Mouse (Mus musculus) lung, postnatal 0 days (tissue): ENCODE measurements around the gene Srebf2. TPM values are rescaled to one million over a fixed set of nuclear protein-coding genes. Genes with fewer than 3 reads are reported as not detected.

ENCODE experiments used
- ATAC-seq: fragments of 200-750 bp; cut with Nextera tagmentation; 2 replicates; pipeline ENCODE4 v1.8.0; 2017; ENCODE audit warnings: moderate library complexity
- DNase-seq: peaks from one replicate; pipeline ENCODE4 v3.0.0-alpha.2; 2016; ENCODE audit warnings: low spot score
- H3K27ac ChIP-seq: fragments of 300-500 bp; sonication (generic); 2 replicates; pipeline ENCODE4 v1.5.1; 2014; ENCODE audit warnings: antibody characterized with exemption, mild to moderate bottlenecking, low read length, mixed read lengths
- H3K27me3 ChIP-seq: fragments of 300-500 bp; sonication (generic); replicated peaks from 2 replicates; pipeline ENCODE4 v1.6.1; 2014; ENCODE audit warnings: low read length, mixed read lengths; ENCODE audit not compliant: insufficient read depth
- H3K36me3 ChIP-seq: fragments of 300-500 bp; sonication (generic); 2 replicates; pipeline ENCODE4 v1.6.1; 2014; ENCODE audit warnings: low read length, mixed read lengths; ENCODE audit not compliant: insufficient read depth
- H3K4me1 ChIP-seq: fragments of 300-500 bp; sonication (generic); 2 replicates; pipeline ENCODE4 v1.6.1; 2014; ENCODE audit warnings: antibody characterized with exemption, low read depth, low read length, mixed read lengths; ENCODE audit not compliant: insufficient read depth
- H3K4me2 ChIP-seq: fragments of 300-500 bp; sonication (generic); replicated peaks from 2 replicates; pipeline ENCODE4 v1.6.1; 2014; ENCODE audit warnings: low read depth, mild to moderate bottlenecking, low read length, moderate library complexity, mixed read lengths
- H3K4me3 ChIP-seq: fragments of 300-500 bp; sonication (generic); 2 replicates; pipeline ENCODE4 v1.5.1; 2014; ENCODE audit warnings: low read depth, low read length
- H3K9ac ChIP-seq: fragments of 300-500 bp; sonication (generic); replicated peaks from 2 replicates; pipeline ENCODE4 v1.6.1; 2014; ENCODE audit warnings: low read depth, mild to moderate bottlenecking
- H3K9me3 ChIP-seq: fragments of 300-500 bp; sonication (generic); 2 replicates; pipeline ENCODE4 v1.6.1; 2016; ENCODE audit warnings: low read length, mixed read lengths
- CTCF ChIP-seq: IDR thresholded peaks from 2 replicates; pipeline ENCODE4 v1.5.1; 2016; ENCODE audit warnings: antibody characterized with exemption, mild to moderate bottlenecking
- EP300 ChIP-seq: IDR thresholded peaks from 2 replicates; pipeline ENCODE4 v1.6.1; 2016; ENCODE audit warnings: antibody characterized with exemption, mild to moderate bottlenecking, control low read depth
- WGBS: fragments of 180-500 bp; shearing (Covaris S2); extraction: QIAGEN DNeasy Blood & Tissue Kit; methylation state at CpG from one replicate; pipeline ENCODE4 v1.1.7; 2014; 5-methylcytosine and 5-hydroxymethylcytosine counted together
- polyA plus RNA-seq: library from polyadenylated mRNA; unstranded; fragments of >200 nt; fragmentation: Nextera tagmentation; extraction: Ambion mirVana; gene quantifications from 2 replicates; pipeline ENCODE4 v1.2.1, GENCODE M21; 2015

Srebf2 gene
- polyA plus RNA-seq, 1 experiment from 2014 or later: 115 TPM

DNA sequence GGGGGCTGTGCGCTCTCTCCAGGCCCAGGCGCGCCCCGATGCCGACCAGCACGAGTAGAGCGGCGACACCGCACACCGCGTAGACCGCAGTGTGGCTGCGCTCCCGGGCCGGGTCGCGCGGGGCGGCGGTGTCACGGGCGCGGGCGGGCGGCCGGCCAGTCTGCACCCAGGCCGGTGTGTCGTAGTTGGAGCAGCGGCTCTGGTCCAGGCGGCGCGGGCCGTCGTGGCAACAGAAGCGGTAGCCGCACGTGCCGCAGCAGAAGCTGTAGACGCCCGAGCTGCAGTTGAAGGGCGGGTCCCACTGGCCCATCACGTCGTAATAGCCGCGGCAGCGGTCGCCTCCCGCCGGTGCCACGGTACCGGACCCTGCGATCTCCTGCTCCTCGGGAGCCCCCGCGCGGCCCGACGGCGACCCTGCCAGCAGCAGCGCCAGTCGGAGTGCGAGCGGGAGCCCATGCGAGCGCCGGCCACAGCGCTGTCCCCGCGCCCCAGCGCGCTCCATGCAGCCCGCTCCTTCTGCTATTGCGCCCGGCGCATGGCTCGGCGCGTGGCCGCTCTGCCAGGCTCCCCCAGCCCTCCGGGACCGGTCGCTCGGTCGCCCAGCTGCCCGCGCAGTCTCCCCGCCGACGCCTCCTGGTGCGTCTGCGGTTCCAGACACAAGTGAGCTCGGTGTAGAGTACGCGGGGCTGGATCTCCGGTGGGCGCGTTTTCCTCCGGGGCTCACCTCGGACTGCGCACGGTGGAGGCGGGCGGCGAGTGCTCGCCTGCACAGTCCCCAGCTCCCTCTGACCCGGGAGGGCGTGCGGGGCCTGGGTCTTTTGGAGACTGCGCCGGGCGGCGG, 65.2 kb downstream of the Srebf2 start:
- Histone ChIP-seq H3K36me3 (no peaks in the 10 kb centered on the region), H3K4me1 (peaks cover 3% of the 10 kb centered on the region; the same call in 1 of the 2 replicates), H3K27me3 (peaks cover 68% of the 10 kb centered on the region), H3K4me3 (peak overlapping the region; percentile 42), H3K9me3 (no peaks in the 10 kb centered on the region), H3K4me2 (peak overlapping the region; percentile 72), H3K27ac (no peak overlapping the region), H3K9ac (no peak overlapping the region)
- TF ChIP-seq CTCF: peak; percentile 9
- no peak for TF ChIP-seq EP300
- WGBS: 3% methylated on average over 88 of the region's 112 CpGs
- DNase-seq (no peak), ATAC-seq (peak; percentile 42)

GRCm38 (mm10) chr15:82212752-82213063, 65.7 kb downstream of the Srebf2 start, which contains the start of gene Shisa8:
Shisa8 (minus strand) TSS chr15:82212815.
- 6% methylated on average over 17 of the region's 34 CpGs for WGBS
- Histone ChIP-seq H3K4me1 (peaks cover 3% of the 10 kb centered on the region; the same call in 1 of the 2 replicates), H3K27me3 (peaks cover 68% of the 10 kb centered on the region), H3K4me3 (peak within 1 kb of the TSS; percentile 42), H3K27ac (no peak within 1 kb of the TSS), H3K4me2 (peak within 1 kb of the TSS; percentile 72), H3K36me3 (no peaks in the 10 kb centered on the region), H3K9ac (no peak within 1 kb of the TSS), H3K9me3 (no peaks in the 10 kb centered on the region)
- no peak for TF ChIP-seq CTCF
- no peak for TF ChIP-seq EP300
- DNase-seq (no peak), ATAC-seq (peak; percentile 18; the same call in 1 of the 2 replicates)

DNA sequence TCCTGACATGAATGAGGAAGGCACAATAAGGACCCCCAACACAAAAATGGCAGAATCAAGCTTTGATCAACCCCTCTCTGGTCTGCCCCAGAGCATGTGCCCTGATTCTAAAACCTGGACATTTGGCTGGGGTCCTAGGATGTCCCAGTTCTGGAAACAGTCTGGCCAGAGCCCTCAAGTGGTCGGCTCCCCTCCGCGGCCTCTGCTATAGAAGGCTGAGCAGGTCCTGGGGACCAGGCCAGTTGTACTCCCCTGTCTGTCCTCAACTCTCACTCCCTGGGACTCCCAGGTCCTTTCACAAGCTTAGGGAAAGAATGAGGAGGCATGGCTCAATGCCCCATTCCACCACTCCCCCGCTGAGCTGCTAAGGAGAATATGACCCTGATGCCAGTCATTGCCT, 66.2 kb downstream of the Srebf2 start:
- DNase-seq (no peak), ATAC-seq (no peak)
- peaks cover 67% of the 10 kb centered on the region for H3K27me3 ChIP-seq
- no peaks in the 10 kb centered on the region for H3K36me3 ChIP-seq
- H3K27ac ChIP-seq: no peak overlapping the region
- no peak overlapping the region for H3K4me2 ChIP-seq
- H3K9me3 ChIP-seq: no peaks in the 10 kb centered on the region
- H3K9ac ChIP-seq: no peak overlapping the region
- 24% methylated on average over 4 of the region's 4 CpGs for WGBS
- H3K4me1 ChIP-seq: peaks cover 3% of the 10 kb centered on the region; the same call in 1 of the 2 replicates
- TF ChIP-seq EP300 (no peak), CTCF (no peak)
- H3K4me3 ChIP-seq: no peak overlapping the region

DNA sequence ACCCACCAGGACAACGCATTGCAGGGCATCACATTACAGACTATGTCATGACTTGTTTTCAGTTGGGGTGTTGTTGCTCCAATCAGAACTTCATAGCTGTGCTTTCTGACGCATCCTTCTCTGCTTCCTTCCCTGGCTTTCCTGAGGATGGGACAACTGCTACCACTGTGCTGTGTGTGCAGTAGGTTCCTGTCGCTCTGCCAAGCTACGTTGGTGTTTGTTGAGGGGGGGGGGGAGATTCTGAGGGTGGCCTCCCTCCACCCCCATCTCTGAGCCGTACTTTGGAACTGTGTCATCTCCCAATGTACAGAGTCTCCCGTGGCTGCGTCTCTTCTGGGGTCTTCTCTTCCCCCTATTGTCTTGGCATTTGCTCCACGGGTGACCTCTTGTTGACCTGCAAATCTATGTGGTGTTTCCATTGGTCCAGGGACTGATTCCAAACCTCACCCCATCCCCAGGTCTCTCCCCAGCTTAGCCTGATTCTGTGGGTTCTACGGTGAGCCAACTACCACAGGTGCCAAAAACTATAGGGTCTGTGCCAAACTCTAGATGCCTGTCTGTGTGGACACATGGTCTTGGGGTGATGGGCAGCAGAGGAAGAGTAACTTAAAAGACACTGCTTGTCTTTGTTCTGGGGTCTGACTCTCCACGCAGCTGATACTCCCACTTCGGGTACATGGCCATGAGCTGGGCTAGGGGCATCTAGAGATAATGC, 68.5 kb downstream of the Srebf2 start:
- 34% methylated on average over 11 of the region's 11 CpGs for WGBS
- TF ChIP-seq EP300: no peak
- TF ChIP-seq CTCF: no peak

DNA sequence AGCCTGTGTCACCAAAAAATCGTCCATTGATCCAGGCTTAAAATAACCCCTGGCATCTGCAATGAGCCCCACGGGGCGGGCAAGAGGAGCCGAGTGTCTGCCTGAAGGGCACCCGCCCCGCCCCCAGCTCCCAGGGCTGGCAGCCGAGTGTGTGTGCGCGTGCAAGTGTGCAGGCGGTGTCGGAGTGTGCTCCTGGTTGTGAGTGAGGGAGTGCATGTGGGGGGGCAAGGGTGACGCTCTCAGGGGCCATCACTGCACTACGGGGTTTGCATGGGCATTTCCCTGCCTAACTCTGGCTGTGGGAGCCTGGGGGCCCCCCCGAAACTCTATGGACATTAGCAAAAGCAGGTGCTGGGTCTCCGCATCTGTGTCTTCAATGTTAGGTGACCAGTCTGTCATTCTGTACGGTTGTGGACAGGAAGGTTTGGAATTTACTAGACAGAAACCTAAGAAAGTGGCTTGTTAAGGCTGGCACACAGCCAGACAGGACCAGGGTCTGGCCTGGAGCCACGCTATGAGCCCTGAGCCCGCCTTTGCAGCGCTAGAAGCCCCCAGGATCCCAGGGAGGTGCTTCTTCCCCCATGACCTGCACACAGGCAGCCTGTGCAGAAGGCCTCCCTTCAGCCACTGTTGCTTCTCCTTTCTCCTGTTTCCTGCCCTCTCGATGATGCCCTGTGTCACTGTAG, 69.3 kb downstream of the Srebf2 start:
- Histone ChIP-seq H3K27me3 (peaks cover 46% of the 10 kb centered on the region), H3K9ac (no peak overlapping the region), H3K4me1 (peaks cover 3% of the 10 kb centered on the region; the same call in 1 of the 2 replicates), H3K9me3 (no peaks in the 10 kb centered on the region), H3K27ac (no peak overlapping the region), H3K4me2 (no peak overlapping the region), H3K36me3 (no peaks in the 10 kb centered on the region), H3K4me3 (no peak overlapping the region)
- DNase-seq: no peak
- ATAC-seq: no peak
- WGBS: 44% methylated on average over 16 of the region's 20 CpGs
- TF ChIP-seq CTCF (no peak), EP300 (no peak)

More for the DNA sequence above, 68.5 kb downstream of the Srebf2 start:
- Histone ChIP-seq H3K9me3 (no peaks in the 10 kb centered on the region), H3K27ac (no peak overlapping the region), H3K36me3 (no peaks in the 10 kb centered on the region), H3K4me2 (no peak overlapping the region), H3K4me3 (no peak overlapping the region), H3K9ac (no peak overlapping the region), H3K4me1 (peaks cover 3% of the 10 kb centered on the region; the same call in 1 of the 2 replicates), H3K27me3 (peaks cover 54% of the 10 kb centered on the region)
- DNase-seq (no peak), ATAC-seq (no peak)

GRCm38 (mm10) chr15:82217039-82217438, 70.1 kb downstream of the Srebf2 start:
- Histone ChIP-seq H3K27ac (no peak overlapping the region), H3K9ac (no peak overlapping the region), H3K4me2 (no peak overlapping the region), H3K4me1 (no peaks in the 10 kb centered on the region), H3K9me3 (no peaks in the 10 kb centered on the region), H3K27me3 (peaks cover 39% of the 10 kb centered on the region), H3K36me3 (no peaks in the 10 kb centered on the region), H3K4me3 (no peak overlapping the region)
- ATAC-seq: no peak
- no peak for DNase-seq
- WGBS: 28% methylated on average over 7 of the region's 7 CpGs
- no peak for TF ChIP-seq CTCF
- TF ChIP-seq EP300: no peak
